Mouse (Mus musculus) embryonic facial prominence, embryonic 12.5 days (tissue): ENCODE measurements at regions not wholly inside any gene's neighbourhood (a gene's known extent, or its start where the extent isn't known, plus 50 kb on each side); places are given as distances from the start of the nearest gene placed in this dataset.
A peak's percentile ranks its signal among the peaks of the same experiment; 100 is the strongest.
"Not testable (repeated sequence)": the region's sequence is repeated elsewhere in the genome, so short reads cannot be mapped to it uniquely, and the experiment has no call there.

ENCODE experiments used
- ATAC-seq: fragments of 200-750 bp; cut with Nextera tagmentation; 2 replicates; pipeline ENCODE4 v1.8.0; 2017; ENCODE audit not compliant: insufficient number of reproducible peaks, insufficient read depth, low FRiP score, low TSS enrichment
- H3K27ac ChIP-seq: fragments of 300-500 bp; sonication (generic); 2 replicates; pipeline ENCODE4 v1.5.1; 2016; ENCODE audit warnings: mild to moderate bottlenecking
- H3K27me3 ChIP-seq: fragments of 300-500 bp; sonication (generic); 2 replicates; pipeline ENCODE4 v1.6.1; 2016; ENCODE audit warnings: mild to moderate bottlenecking, moderate library complexity
- H3K36me3 ChIP-seq: fragments of 300-500 bp; sonication (generic); 2 replicates; pipeline ENCODE4 v1.6.1; 2016; ENCODE audit warnings: mild to moderate bottlenecking
- H3K4me1 ChIP-seq: fragments of 300-500 bp; sonication (generic); 2 replicates; pipeline ENCODE4 v1.6.1; 2016
- H3K4me2 ChIP-seq: fragments of 300-500 bp; sonication (generic); replicated peaks from 2 replicates; pipeline ENCODE4 v1.6.1; 2016; ENCODE audit warnings: mild to moderate bottlenecking, moderate library complexity
- H3K4me3 ChIP-seq: fragments of 300-500 bp; sonication (generic); 2 replicates; pipeline ENCODE4 v1.5.1; 2016; ENCODE audit warnings: mild to moderate bottlenecking
- H3K9ac ChIP-seq: fragments of 300-500 bp; sonication (generic); 2 replicates; pipeline ENCODE4 v1.6.1; 2016; ENCODE audit warnings: mild to moderate bottlenecking, moderate library complexity
- H3K9me3 ChIP-seq: fragments of 300-500 bp; sonication (generic); 2 replicates; pipeline ENCODE4 v1.6.1; 2016; ENCODE audit warnings: mild to moderate bottlenecking, moderate library complexity
- WGBS: fragments of 180-500 bp; shearing (Covaris S2); methylation state at CpG from one replicate; pipeline ENCODE4 v1.1.7; 2016; 5-methylcytosine and 5-hydroxymethylcytosine counted together

- H3K9ac ChIP-seq, H3K27ac ChIP-seq, H3K9me3 ChIP-seq, H3K4me2 ChIP-seq, H3K36me3 ChIP-seq, H3K27me3 ChIP-seq, H3K4me3 ChIP-seq, ATAC-seq, H3K4me1 ChIP-seq: not testable (repeated sequence)
- 63% methylated on average over 3 of the region's 3 CpGs for WGBS
Observed at GRCm38 (mm10) chr12:17852138-17852537, 161.5 kb downstream of the Hpcal1 start.

GRCm38 (mm10) chr12:17872491-17872890, 181.8 kb downstream of the Hpcal1 start:
- H3K36me3 ChIP-seq, H3K27me3 ChIP-seq, H3K27ac ChIP-seq, H3K4me3 ChIP-seq, H3K9ac ChIP-seq, ATAC-seq, H3K4me2 ChIP-seq, H3K4me1 ChIP-seq, H3K9me3 ChIP-seq: not testable (repeated sequence)
- WGBS: 81% methylated on average over 6 of the region's 6 CpGs

- peak overlapping the region; percentile 89 for H3K9ac ChIP-seq
- H3K4me3 ChIP-seq: peak overlapping the region; percentile 88
- peak overlapping the region; percentile 90 for H3K27ac ChIP-seq
- H3K4me1 ChIP-seq: no peaks in the 10 kb centered on the region
- peak overlapping the region; percentile 51 for H3K4me2 ChIP-seq
- 0 out of 2 replicates have a peak, but pooled peaks cover 2% of the 10 kb centered on the region for H3K9me3 ChIP-seq
- ATAC-seq: peak; percentile 100
- WGBS: under 1% methylated on average over 55 of the region's 59 CpGs
- no peaks in the 10 kb centered on the region for H3K27me3 ChIP-seq
- H3K36me3 ChIP-seq: 0 out of 2 replicates have a peak, but pooled peaks cover 4% of the 10 kb centered on the region
Observed at GRCm38 (mm10) chr12:17881371-17882116, 190.9 kb downstream of the Hpcal1 start.

GRCm38 (mm10) chr12:17882117-17883116, 191.8 kb downstream of the Hpcal1 start:
- H3K9me3 ChIP-seq, H3K4me1 ChIP-seq, H3K27me3 ChIP-seq, H3K36me3 ChIP-seq: not testable (repeated sequence)
- WGBS: 2% methylated on average over 65 of the region's 65 CpGs
- Histone ChIP-seq H3K27ac (peak overlapping the region; percentile 90), H3K4me2 (peak overlapping the region; percentile 51), H3K4me3 (peak overlapping the region; percentile 88), H3K9ac (peak overlapping the region; percentile 89)
- peak; percentile 54; the same call in 1 of the 2 replicates for ATAC-seq

- H3K4me3 ChIP-seq, H3K4me2 ChIP-seq, H3K9ac ChIP-seq, ATAC-seq, H3K27ac ChIP-seq, H3K27me3 ChIP-seq, H3K4me1 ChIP-seq: not testable (repeated sequence)
- Histone ChIP-seq H3K36me3 (peaks cover 24% of the 10 kb centered on the region), H3K9me3 (peaks cover 50% of the 10 kb centered on the region)
- WGBS: 91% methylated on average over 6 of the region's 6 CpGs
Observed at GRCm38 (mm10) chr12:17891663-17892310, 201.1 kb downstream of the Hpcal1 start.

- H3K4me2 ChIP-seq: not testable (repeated sequence)
Observed at GRCm38 (mm10) chr12:17913058-17913457, 222.4 kb downstream of the Hpcal1 start.

More at GRCm38 (mm10) chr12:17913058-17913457, 222.4 kb downstream of the Hpcal1 start:
- not testable (repeated sequence) for H3K9me3 ChIP-seq, ATAC-seq, H3K4me3 ChIP-seq, H3K4me1 ChIP-seq, H3K27me3 ChIP-seq, H3K9ac ChIP-seq, H3K27ac ChIP-seq
- WGBS: 94% methylated on average over 3 of the region's 3 CpGs
- peaks cover 19% of the 10 kb centered on the region for H3K36me3 ChIP-seq
